Mouse (Mus musculus) forebrain, embryonic 16.5 days (tissue): ENCODE measurements at regions not wholly inside any gene's neighbourhood (a gene's known extent, or its start where the extent isn't known, plus 50 kb on each side); places are given as distances from the start of the nearest gene placed in this dataset.

Experiments used
- ATAC-seq: fragments of 200-750 bp; cut with Nextera tagmentation; 2 replicates; pipeline ENCODE4 v1.8.0; 2017; ENCODE audit warnings: mild to moderate bottlenecking, moderate library complexity
- H3K27ac ChIP-seq: fragments of 300-500 bp; sonication (generic); 2 replicates; pipeline ENCODE4 v1.5.1; 2014; ENCODE audit warnings: low read length, control low read depth
- H3K27me3 ChIP-seq: fragments of 300-500 bp; sonication (generic); replicated peaks from 2 replicates; pipeline ENCODE4 v1.6.1; 2014; ENCODE audit warnings: low read length; ENCODE audit not compliant: control insufficient read depth, insufficient read depth
- H3K36me3 ChIP-seq: fragments of 300-500 bp; sonication (generic); 2 replicates; pipeline ENCODE4 v1.6.1; 2014; ENCODE audit not compliant: control insufficient read depth, insufficient read depth
- H3K4me1 ChIP-seq: fragments of 300-500 bp; sonication (generic); replicated peaks from 2 replicates; pipeline ENCODE4 v1.6.1; 2014; ENCODE audit warnings: low read length; ENCODE audit not compliant: control insufficient read depth, insufficient read depth
- H3K4me2 ChIP-seq: fragments of 300-500 bp; sonication (generic); 2 replicates; pipeline ENCODE4 v1.6.1; 2014; ENCODE audit warnings: mild to moderate bottlenecking, low read length, control low read depth
- H3K4me3 ChIP-seq: fragments of 300-500 bp; sonication (generic); replicated peaks from 2 replicates; pipeline ENCODE4 v1.5.1; 2014; ENCODE audit warnings: mild to moderate bottlenecking, low read length, control low read depth
- H3K9ac ChIP-seq: fragments of 300-500 bp; sonication (generic); replicated peaks from 2 replicates; pipeline ENCODE4 v1.6.1; 2014; ENCODE audit warnings: low read depth, low read length, control low read depth
- H3K9me3 ChIP-seq: fragments of 300-500 bp; sonication (generic); 2 replicates; pipeline ENCODE4 v1.6.1; 2016; ENCODE audit warnings: low read length; ENCODE audit not compliant: control insufficient read depth
- WGBS: fragments of 180-500 bp; shearing (Covaris S2); extraction: QIAGEN DNeasy Blood & Tissue Kit; methylation state at CpG from one replicate; pipeline ENCODE4 v1.1.7; 2014; 5-methylcytosine and 5-hydroxymethylcytosine counted together

- Histone ChIP-seq H3K9ac (no peak overlapping the region), H3K4me1 (no peaks in the 10 kb centered on the region), H3K36me3 (no peaks in the 10 kb centered on the region), H3K4me3 (no peak overlapping the region), H3K27me3 (no peaks in the 10 kb centered on the region), H3K4me2 (no peak overlapping the region), H3K9me3 (no peaks in the 10 kb centered on the region), H3K27ac (no peak overlapping the region)
- 76% methylated on average over 11 of the region's 11 CpGs for WGBS
- no peak for ATAC-seq
These were observed 67.1 kb upstream of the Calm2 start for GRCm38 (mm10) chr17:87513822-87514221.

- WGBS: 75% methylated on average over 6 of the region's 6 CpGs
- Histone ChIP-seq H3K4me2 (no peak overlapping the region), H3K4me3 (no peak overlapping the region), H3K9me3 (no peaks in the 10 kb centered on the region), H3K27me3 (no peaks in the 10 kb centered on the region), H3K9ac (no peak overlapping the region), H3K36me3 (no peaks in the 10 kb centered on the region), H3K4me1 (no peaks in the 10 kb centered on the region), H3K27ac (no peak overlapping the region)
- ATAC-seq: no peak
These were observed 67.8 kb upstream of the Calm2 start for GRCm38 (mm10) chr17:87514366-87515126.

GRCm38 (mm10) chr17:87517258-87517657, 70.5 kb upstream of the Calm2 start:
- Histone ChIP-seq H3K9ac (no peak overlapping the region), H3K9me3 (no peaks in the 10 kb centered on the region), H3K4me2 (no peak overlapping the region), H3K36me3 (no peaks in the 10 kb centered on the region), H3K27me3 (no peaks in the 10 kb centered on the region), H3K4me3 (no peak overlapping the region), H3K4me1 (peaks cover 11% of the 10 kb centered on the region), H3K27ac (no peak overlapping the region)
- WGBS: 71% methylated on average over 9 of the region's 9 CpGs
- ATAC-seq: no peak

- Histone ChIP-seq H3K9me3 (no peaks in the 10 kb centered on the region), H3K4me2 (no peak overlapping the region), H3K27me3 (no peaks in the 10 kb centered on the region), H3K9ac (no peak overlapping the region), H3K4me3 (no peak overlapping the region), H3K36me3 (no peaks in the 10 kb centered on the region), H3K4me1 (peaks cover 19% of the 10 kb centered on the region), H3K27ac (no peak overlapping the region)
- WGBS: 90% methylated on average over 9 of the region's 9 CpGs
- ATAC-seq: no peak
These were observed 72.7 kb upstream of the Calm2 start for GRCm38 (mm10) chr17:87519454-87519853.

- ATAC-seq: no peak
- no peak overlapping the region for H3K9ac ChIP-seq
- no peaks in the 10 kb centered on the region for H3K27me3 ChIP-seq
- no peak overlapping the region for H3K4me3 ChIP-seq
- 90% methylated on average over 5 of the region's 5 CpGs for WGBS
- peaks cover 19% of the 10 kb centered on the region for H3K4me1 ChIP-seq
- H3K36me3 ChIP-seq: no peaks in the 10 kb centered on the region
- H3K4me2 ChIP-seq: no peak overlapping the region
- H3K9me3 ChIP-seq: no peaks in the 10 kb centered on the region
- no peak overlapping the region for H3K27ac ChIP-seq
These were observed 74.1 kb upstream of the Calm2 start for GRCm38 (mm10) chr17:87520841-87521240.

GRCm38 (mm10) chr17:87521622-87522151, 75.0 kb upstream of the Calm2 start:
- peak; percentile 37; the same call in 1 of the 2 replicates for ATAC-seq
- no peak overlapping the region for H3K4me2 ChIP-seq
- no peaks in the 10 kb centered on the region for H3K36me3 ChIP-seq
- peak overlapping the region; percentile 25; the same call in 1 of the 2 replicates for H3K9ac ChIP-seq
- 15% methylated on average over 10 of the region's 10 CpGs for WGBS
- H3K27ac ChIP-seq: peak overlapping the region; percentile 56
- no peaks in the 10 kb centered on the region for H3K9me3 ChIP-seq
- H3K27me3 ChIP-seq: no peaks in the 10 kb centered on the region
- H3K4me1 ChIP-seq: peaks cover 19% of the 10 kb centered on the region
- H3K4me3 ChIP-seq: no peak overlapping the region

- peak overlapping the region; percentile 37; the same call in 1 of the 2 replicates for H3K9ac ChIP-seq
- 16% methylated on average over 8 of the region's 8 CpGs for WGBS
These were observed 75.9 kb upstream of the Calm2 start for GRCm38 (mm10) chr17:87522500-87523091.

GRCm38 (mm10) chr17:87523643-87524042, 76.9 kb upstream of the Calm2 start:
- Histone ChIP-seq H3K27ac (no peak overlapping the region), H3K27me3 (no peaks in the 10 kb centered on the region), H3K4me1 (peaks cover 19% of the 10 kb centered on the region), H3K4me3 (no peak overlapping the region), H3K9ac (no peak overlapping the region), H3K4me2 (no peak overlapping the region), H3K36me3 (no peaks in the 10 kb centered on the region), H3K9me3 (no peaks in the 10 kb centered on the region)
- 59% methylated on average over 9 of the region's 10 CpGs for WGBS
- ATAC-seq: no peak

More at GRCm38 (mm10) chr17:87522500-87523091, 75.9 kb upstream of the Calm2 start:
- no peaks in the 10 kb centered on the region for H3K9me3 ChIP-seq
- no peak overlapping the region for H3K4me3 ChIP-seq
- no peaks in the 10 kb centered on the region for H3K36me3 ChIP-seq
- H3K27me3 ChIP-seq: no peaks in the 10 kb centered on the region
- H3K27ac ChIP-seq: peak overlapping the region; percentile 56
- no peak overlapping the region; the same call in 1 of the 2 replicates for H3K4me2 ChIP-seq
- peaks cover 19% of the 10 kb centered on the region for H3K4me1 ChIP-seq
- ATAC-seq: peak; percentile 63

GRCm38 (mm10) chr17:87527174-87527573, 80.4 kb upstream of the Calm2 start:
- H3K27me3 ChIP-seq: no peaks in the 10 kb centered on the region; the same call in 1 of the 2 replicates
- no peak overlapping the region for H3K27ac ChIP-seq
- H3K9ac ChIP-seq: no peak overlapping the region
- 95% methylated on average over 7 of the region's 7 CpGs for WGBS
- no peaks in the 10 kb centered on the region for H3K9me3 ChIP-seq
- ATAC-seq: no peak
- no peak overlapping the region for H3K4me2 ChIP-seq
- H3K36me3 ChIP-seq: no peaks in the 10 kb centered on the region
- H3K4me3 ChIP-seq: no peak overlapping the region
- peaks cover 25% of the 10 kb centered on the region for H3K4me1 ChIP-seq
